Mouse (Mus musculus): Measurements from ENCODE around the gene Fam189a1.

Fam189a1 gene

DNA sequence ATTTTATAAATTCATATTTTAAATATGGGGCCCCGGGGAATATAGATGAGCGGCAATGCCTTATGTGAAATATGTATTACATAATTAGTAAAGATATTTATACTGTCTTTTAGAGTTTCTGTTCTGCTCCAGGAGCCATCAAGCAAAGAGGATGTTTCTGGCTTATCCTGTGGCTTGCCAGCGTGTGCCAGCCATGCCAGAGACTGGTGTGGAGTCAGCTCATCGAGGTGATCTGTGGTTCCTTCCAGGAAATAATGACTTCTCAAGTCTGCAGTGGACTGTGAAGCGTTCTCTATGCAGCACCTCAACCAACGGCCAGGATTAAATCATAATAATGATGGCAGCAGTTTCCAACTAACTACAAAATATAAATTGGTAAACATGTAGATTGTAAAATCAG is 125.2 kb downstream of the Fam189a1 start:
- DNase-seq: no peak

GRCm38 (mm10) chr7:65029985-65030384 is 126.4 kb downstream of the Fam189a1 start:
- DNase-seq: no peak

GRCm38 (mm10) chr7:65021298-65021697 is 135.1 kb downstream of the Fam189a1 start:
- no peak for DNase-seq

GRCm38 (mm10) chr7:65018036-65018679 is 138.2 kb downstream of the Fam189a1 start:
- no peak for DNase-seq

GRCm38 (mm10) chr7:65017348-65017747 is 139.0 kb downstream of the Fam189a1 start:
- DNase-seq: no peak

DNA sequence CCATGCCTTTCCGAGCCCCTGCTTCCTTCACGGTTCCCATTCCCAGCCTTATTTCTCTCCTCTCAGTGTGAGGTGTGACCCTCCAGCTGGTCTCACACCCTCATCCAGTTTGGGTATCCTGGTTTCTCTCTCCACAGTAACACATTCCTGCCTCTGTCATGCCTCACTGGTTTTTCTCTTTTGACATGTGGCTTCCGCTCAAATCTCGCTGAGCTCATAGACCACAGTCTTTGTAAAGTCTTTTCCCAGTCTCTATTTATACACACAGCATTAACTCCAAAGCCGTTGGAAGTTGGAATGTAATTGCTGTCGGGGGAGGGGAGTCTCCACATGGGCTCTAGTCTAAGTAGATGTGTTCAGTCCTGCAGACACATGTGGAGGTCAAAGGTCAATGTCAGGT is 145.2 kb downstream of the Fam189a1 start:
- peak; percentile 12 for DNase-seq

GRCm38 (mm10) chr7:65010275-65010674 is 146.1 kb downstream of the Fam189a1 start:
- no peak for DNase-seq

DNA sequence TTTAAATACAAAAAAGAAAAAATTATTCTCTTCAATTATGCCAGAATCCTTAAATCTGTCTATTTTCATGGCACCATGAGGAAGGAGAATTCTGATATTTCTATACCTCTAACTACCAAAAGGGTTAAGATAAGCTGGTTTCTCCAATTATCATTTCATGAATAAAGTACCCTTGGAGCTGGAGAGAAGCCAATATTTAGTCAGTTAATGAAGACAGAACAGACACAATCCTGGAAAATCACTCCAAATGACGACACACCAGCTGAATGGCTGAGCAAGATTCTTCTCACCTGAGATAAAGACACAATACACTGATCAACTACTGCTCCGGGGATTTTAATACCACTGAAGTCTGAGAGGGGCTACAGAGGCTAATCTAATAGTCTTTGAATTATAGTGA is 150.6 kb downstream of the Fam189a1 start:
- no peak for DNase-seq

GRCm38 (mm10) chr7:64999718-65000214 is 156.6 kb downstream of the Fam189a1 start:
- no peak for DNase-seq

DNA sequence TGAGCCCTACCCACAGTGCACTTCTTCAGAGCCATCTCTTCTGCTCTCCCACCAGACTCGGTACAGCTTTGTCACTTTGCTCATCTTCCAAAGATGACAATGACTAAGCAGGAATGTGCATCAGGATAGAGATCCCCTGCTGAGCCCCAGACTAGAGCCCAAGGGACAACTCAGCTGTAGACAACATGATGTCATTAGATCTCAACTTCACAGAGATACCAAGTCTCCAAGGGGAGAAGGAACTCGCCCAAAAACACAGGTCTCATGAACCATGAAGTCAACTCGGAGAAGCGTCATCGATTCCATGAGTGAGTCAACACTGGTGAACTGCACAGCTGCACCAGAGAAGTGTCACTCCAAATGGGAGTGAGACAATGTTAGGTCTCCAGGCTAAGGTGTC is 158.6 kb downstream of the Fam189a1 start:
- no peak for DNase-seq

DNA sequence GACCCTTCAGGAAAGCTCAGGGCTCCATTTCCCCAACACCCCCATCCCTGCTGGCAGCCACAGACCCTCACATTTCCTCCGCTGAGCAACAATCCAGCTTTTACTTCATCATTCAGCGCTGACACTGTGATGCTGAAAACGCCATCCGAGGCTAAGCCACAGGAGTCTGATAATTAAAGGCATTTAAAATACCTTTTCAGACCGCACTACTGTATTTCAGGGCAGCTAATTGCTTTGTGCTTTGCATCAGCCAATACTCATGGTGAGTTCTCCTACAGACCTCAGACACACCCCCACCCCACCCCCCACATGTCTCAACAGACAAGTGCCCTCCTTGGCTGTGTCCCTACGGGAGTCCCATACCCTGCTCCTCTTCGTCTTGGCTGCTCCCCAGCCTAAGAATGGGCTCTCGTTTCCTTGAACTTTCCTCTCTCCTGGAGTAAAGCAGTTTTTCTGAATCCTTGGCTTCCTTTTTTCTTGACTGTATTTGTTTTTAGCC is 160.4 kb downstream of the Fam189a1 start:
- no peak for DNase-seq

GRCm38 (mm10) chr7:64989406-64989805 is 167.0 kb downstream of the Fam189a1 start:
- no peak for DNase-seq

DNA sequence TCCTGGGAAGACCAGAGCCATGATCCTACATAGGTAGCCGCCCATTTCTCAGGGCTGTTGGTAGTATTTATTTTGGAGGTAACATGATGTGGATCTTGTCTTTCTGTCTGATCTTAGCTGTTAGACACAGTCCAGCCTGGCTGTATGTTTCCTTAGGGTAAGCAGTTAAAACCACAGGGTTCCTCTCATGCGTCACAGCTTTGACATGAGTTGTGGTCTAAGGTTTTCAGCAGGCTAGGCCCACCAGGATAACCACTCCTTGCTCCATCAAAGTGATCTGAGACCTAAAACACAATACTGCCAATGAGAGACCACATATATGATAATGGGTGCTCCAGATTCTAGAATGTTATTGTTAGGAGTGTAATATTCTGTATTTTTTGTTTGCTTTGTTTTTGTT is 168.4 kb downstream of the Fam189a1 start:
- no peak for DNase-seq

DNA sequence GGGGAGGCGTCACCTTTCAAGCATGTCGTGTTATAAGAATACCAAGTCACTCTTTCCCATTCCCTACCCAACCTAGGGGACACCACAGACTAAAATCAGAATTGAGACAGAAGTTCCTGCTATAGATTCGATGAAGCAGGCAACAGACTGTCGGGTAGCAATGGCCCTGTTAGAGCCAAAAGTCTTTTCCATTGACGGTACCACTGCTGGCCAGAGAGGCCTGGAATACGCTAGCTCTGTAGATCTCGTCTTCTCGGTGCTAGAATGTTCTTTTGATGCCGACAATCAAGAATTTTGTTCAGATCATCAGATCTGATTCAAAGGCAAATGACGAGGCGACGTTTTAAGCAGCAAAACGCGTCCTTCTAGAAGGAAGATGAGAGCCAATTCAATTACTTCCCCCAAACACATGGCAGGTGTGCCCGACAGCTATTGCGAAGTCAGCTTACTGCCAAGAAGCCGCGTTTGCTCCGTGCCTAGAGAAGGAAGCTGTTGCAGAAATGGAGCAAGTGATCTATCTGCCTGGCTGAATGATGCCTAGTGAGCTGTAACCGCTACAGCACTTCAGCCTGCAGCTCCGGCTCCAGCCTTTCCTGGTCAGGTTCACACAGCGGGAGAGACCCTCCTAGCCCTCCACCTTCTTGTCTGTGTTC is 171.8 kb downstream of the Fam189a1 start:
- no peak for DNase-seq

DNA sequence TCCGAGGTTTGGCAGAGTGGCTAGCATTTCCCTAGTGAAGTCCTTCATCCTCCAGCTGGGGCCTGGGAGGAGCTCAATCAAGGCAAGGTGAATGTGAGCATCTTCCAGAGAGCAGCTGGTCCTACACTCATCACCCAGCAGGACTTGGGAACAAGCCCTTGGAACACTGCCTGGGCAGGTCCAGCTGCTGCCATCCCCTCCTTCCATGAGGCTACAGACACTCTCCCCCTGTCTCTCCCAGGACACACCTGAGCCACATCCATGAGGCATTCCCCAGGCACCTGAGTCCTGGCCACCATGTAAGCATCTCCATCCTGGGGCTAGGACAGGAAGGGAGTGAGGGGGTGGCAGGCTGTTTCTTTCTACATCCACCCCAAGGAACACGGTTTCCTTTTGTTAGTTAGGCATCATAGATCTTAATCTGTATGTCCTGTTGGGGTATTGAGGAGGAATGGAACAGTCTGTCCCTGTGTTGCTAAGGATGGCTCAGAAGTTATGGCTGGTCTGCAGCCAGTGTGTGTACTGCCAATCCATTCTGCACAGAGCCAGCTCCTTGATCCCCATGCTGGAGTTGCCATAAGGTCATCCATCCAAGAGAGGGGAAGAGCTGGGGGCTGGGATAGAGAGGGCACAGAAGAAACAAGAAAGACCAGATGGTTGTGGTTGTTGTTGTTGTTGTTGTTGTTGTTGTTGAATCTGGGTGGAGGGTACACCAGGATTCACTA is 174.7 kb downstream of the Fam189a1 start:
- DNase-seq: no peak

- DNase-seq: no peak
Measured at GRCm38 (mm10) chr7:64973590-64974262, 182.6 kb downstream of the Fam189a1 start.

DNA sequence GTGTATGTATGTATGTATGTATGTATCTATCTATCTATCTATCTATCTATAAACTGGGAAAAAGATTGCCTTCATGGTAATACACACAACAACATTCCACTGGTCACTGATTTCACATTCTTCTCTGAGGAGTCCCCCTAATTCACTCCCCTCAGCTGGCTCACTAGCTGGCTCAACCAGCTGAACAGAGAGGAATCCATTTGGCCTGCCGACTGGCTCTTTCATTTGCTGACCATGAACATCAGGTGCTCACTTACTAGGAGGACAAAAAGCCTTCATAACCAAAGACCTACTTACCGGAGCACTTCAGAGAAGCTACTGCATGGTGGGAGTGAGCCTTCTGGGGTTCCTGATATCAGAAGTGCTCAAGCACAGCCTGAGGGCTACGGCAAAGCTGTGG is 194.2 kb downstream of the Fam189a1 start:
- no peak for DNase-seq

- DNase-seq: no peak
Measured at GRCm38 (mm10) chr7:64959087-64959486, 197.3 kb downstream of the Fam189a1 start.

DNA sequence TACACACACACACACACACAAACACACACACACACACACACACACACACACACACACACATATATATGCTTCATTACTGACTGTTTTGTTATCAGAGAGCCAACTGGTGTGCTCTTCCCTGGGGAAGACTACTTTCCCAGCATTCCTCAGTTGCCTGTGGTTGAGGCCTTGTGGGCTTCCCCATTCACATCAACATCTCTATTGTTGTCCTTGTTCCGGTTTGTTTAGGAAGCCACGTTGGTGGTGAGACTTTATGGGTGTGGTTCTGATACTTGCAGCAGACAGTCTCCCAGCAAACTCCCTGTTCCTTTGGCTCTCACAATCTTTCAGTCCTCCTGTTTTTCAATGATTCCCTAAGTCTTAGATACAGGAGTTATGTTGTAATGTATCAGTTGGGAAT is 204.2 kb downstream of the Fam189a1 start:
- DNase-seq: no peak

GRCm38 (mm10) chr7:64950771-64951099 is 205.6 kb downstream of the Fam189a1 start:
- DNase-seq: no peak

- peak; percentile 57 for DNase-seq
Measured at GRCm38 (mm10) chr7:64949910-64950770, 206.2 kb downstream of the Fam189a1 start.

DNA sequence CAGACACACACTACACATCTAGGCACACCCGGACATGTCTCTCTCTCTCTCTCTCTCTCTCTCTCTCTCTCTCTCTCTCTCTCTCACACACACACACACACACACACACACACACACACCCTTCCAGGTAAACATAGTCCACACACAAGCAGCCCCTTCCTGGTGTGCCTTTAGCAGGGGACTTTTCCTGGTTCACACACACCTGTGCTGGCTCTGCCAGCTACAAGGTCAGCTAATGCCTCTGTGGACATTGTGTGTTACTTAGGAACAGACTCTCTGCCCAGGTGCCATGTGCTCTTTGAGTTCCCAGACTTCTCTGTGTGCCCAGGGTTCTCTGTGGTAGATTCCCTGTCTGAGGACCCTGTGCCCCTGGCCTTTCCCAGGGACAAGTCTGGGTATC is 206.9 kb downstream of the Fam189a1 start:
- no peak for DNase-seq
